Mouse (Mus musculus): ENCODE data around the gene Hnrnph3. TPM values are rescaled to one million over a fixed set of nuclear protein-coding genes. Genes with fewer than 3 reads are reported as not detected.

Hnrnph3 gene
- polyA plus RNA-seq, 1 experiment from 2014 or later = 38.8 TPM

DNA sequence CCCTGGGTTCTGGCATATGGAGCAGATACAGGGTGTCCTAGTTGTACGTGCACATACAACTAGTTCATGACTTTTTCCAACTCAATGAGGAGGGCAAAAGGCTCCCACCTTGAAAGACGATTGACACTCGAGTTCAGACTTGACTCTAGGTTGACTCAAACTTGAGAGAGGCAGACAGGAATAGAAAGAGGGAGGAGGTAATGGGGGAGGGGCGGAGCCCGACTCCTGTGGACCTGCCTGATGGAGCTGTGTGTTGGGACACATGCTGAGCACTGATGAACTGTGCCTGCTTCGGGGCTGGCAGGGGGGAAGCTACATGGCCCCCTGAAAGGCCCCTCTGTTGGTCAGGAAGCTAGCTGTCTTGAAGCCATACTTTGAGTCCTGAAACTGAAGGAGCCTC is 29.0 kb upstream of the Hnrnph3 start:
- H3K9ac ChIP-seq (replicated peaks; ENCODE audit: low read depth) = no peak overlapping the region
- no peak overlapping the region for H3K27ac ChIP-seq (ENCODE audit: low read length)
- WGBS = 53% methylated on average over 6 of the region's 6 CpGs
- H3K36me3 ChIP-seq (ENCODE audit: insufficient read depth, low read length) = no peaks in the 10 kb centered on the region
- no peak for DNase-seq (ENCODE audit: low spot score)
- no peaks in the 10 kb centered on the region for H3K9me3 ChIP-seq (ENCODE audit: low read length)
- no peaks in the 10 kb centered on the region for H3K4me1 ChIP-seq (ENCODE audit: insufficient read depth, low read depth, low read length)
- no peaks in the 10 kb centered on the region for H3K27me3 ChIP-seq (replicated peaks; ENCODE audit: insufficient read depth, low read length)
- no peak overlapping the region for H3K4me2 ChIP-seq (replicated peaks; ENCODE audit: low read depth, low read length)
- H3K4me3 ChIP-seq (ENCODE audit: low read depth, low read length) = no peak overlapping the region
- ATAC-seq = no peak
- TF ChIP-seq EP300 (IDR thresholded peaks at IDR 0.05) = no peak
- no peak for TF ChIP-seq CTCF (IDR thresholded peaks at IDR 0.05)

DNA sequence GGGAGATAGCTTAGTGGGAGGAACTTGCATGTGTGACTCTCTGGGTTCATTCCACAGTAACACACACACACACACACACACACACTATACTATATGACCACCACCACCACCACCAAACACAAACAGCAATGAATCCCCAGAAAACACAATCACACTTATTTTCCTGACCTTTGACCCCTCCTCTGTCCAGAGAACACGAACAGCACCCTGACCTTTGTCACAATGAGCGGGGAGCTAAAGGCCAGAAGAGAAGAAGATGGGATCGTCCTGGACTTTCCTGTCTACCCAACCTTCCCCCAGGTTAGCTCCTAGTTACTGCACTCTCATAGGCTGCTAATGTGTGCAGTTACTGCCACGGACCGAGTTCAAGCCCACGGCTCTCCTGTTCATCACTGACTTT is 28.0 kb upstream of the Hnrnph3 start:
- Histone ChIP-seq H3K4me3 (ENCODE audit: low read depth, low read length) (no peak overlapping the region), H3K4me1 (ENCODE audit: insufficient read depth, low read depth, low read length) (no peaks in the 10 kb centered on the region), H3K9me3 (ENCODE audit: low read length) (no peaks in the 10 kb centered on the region), H3K27ac (ENCODE audit: low read length) (no peak overlapping the region), H3K9ac (replicated peaks; ENCODE audit: low read depth) (no peak overlapping the region), H3K27me3 (replicated peaks; ENCODE audit: insufficient read depth, low read length) (no peaks in the 10 kb centered on the region), H3K36me3 (ENCODE audit: insufficient read depth, low read length) (no peaks in the 10 kb centered on the region), H3K4me2 (replicated peaks; ENCODE audit: low read depth, low read length) (no peak overlapping the region)
- ATAC-seq (no peak), DNase-seq (ENCODE audit: low spot score) (no peak)
- no peak for TF ChIP-seq CTCF (IDR thresholded peaks at IDR 0.05)
- no peak for TF ChIP-seq EP300 (IDR thresholded peaks at IDR 0.05)
- 83% methylated on average over 6 of the region's 6 CpGs for WGBS

DNA sequence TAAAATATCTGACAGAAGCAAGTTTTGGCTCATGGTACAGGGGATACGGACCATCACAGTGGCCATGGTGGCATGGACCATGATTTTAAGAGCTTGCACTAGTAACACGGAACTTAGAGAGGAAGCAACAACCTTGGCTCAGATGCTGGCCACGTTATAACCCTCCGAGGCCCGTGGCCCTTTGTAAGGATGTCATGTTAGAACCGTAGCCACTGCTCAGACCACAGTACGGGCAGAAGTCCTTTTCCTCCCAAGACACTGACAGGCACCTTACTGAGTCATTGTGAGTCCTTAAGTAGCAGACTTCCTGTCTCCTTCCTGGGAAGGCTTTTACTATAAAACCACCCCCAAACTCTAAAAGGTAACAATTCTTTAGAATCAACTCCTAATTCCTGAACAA is 27.2 kb upstream of the Hnrnph3 start:
- H3K27me3 ChIP-seq (replicated peaks; ENCODE audit: insufficient read depth, low read length) = no peaks in the 10 kb centered on the region
- H3K4me3 ChIP-seq (ENCODE audit: low read depth, low read length) = no peak overlapping the region
- DNase-seq (ENCODE audit: low spot score) = no peak
- TF ChIP-seq CTCF (IDR thresholded peaks at IDR 0.05) (no peak), EP300 (IDR thresholded peaks at IDR 0.05) (no peak)
- 66% methylated on average over 7 of the region's 7 CpGs for WGBS
- ATAC-seq = no peak
- no peak overlapping the region for H3K27ac ChIP-seq (ENCODE audit: low read length)
- no peaks in the 10 kb centered on the region for H3K4me1 ChIP-seq (ENCODE audit: insufficient read depth, low read depth, low read length)
- no peak overlapping the region for H3K4me2 ChIP-seq (replicated peaks; ENCODE audit: low read depth, low read length)
- no peaks in the 10 kb centered on the region for H3K36me3 ChIP-seq (ENCODE audit: insufficient read depth, low read length)
- no peaks in the 10 kb centered on the region for H3K9me3 ChIP-seq (ENCODE audit: low read length)
- no peak overlapping the region for H3K9ac ChIP-seq (replicated peaks; ENCODE audit: low read depth)

DNA sequence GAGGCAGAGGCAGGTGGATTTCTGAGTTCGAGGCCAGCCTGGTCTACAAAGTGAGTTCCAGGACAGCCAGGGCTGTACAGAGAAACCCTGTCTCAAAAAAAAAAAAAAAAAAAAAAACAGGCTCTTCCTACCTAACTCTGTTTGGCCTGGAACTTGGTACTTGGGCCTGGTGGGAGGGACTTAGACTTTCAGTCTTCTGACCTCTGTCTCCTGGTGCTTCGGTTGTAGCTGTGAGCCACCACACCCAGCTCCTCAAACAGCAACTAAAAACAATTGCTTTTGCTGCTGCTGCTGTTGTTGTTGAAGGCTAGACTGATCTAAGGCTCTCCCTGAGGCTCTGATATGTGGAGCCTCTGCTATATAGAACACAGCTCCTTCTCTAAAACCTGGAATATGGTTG is 25.1 kb upstream of the Hnrnph3 start:
- Histone ChIP-seq H3K27ac (ENCODE audit: low read length) (no peak overlapping the region), H3K9me3 (ENCODE audit: low read length) (no peaks in the 10 kb centered on the region), H3K4me1 (ENCODE audit: insufficient read depth, low read depth, low read length) (no peaks in the 10 kb centered on the region), H3K9ac (replicated peaks; ENCODE audit: low read depth) (no peak overlapping the region), H3K4me3 (ENCODE audit: low read depth, low read length) (no peak overlapping the region), H3K4me2 (replicated peaks; ENCODE audit: low read depth, low read length) (no peak overlapping the region), H3K36me3 (ENCODE audit: insufficient read depth, low read length) (no peaks in the 10 kb centered on the region), H3K27me3 (replicated peaks; ENCODE audit: insufficient read depth, low read length) (no peaks in the 10 kb centered on the region)
- WGBS = 65% methylated on average over 1 of the region's 2 CpGs
- TF ChIP-seq CTCF (IDR thresholded peaks at IDR 0.05) = no peak
- TF ChIP-seq EP300 (IDR thresholded peaks at IDR 0.05) = no peak
- no peak for ATAC-seq
- no peak for DNase-seq (ENCODE audit: low spot score)

DNA sequence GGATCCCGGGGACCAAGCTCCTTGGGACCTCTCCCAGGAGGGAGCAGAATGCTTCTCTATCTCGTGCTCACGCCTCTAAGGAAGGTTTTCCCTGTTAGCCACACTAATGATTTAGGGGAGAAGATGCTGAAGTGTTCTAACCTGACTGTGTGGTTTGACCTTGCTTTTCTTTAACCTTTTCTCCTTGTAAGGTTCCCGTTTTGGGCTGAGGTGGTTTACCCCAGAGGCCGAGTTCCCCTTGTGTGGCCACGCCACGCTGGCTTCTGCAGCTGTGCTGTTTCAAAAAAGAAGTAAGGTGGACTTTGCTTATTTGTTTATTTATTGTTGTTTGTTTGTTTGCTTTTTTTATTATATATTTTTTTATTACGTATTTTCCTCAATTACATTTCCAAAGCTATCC is 23.7 kb upstream of the Hnrnph3 start:
- 86% methylated on average over 8 of the region's 8 CpGs for WGBS
- H3K9ac ChIP-seq (replicated peaks; ENCODE audit: low read depth) = no peak overlapping the region
- H3K9me3 ChIP-seq (ENCODE audit: low read length) = no peaks in the 10 kb centered on the region
- H3K4me2 ChIP-seq (replicated peaks; ENCODE audit: low read depth, low read length) = no peak overlapping the region
- no peaks in the 10 kb centered on the region for H3K27me3 ChIP-seq (replicated peaks; ENCODE audit: insufficient read depth, low read length)
- no peaks in the 10 kb centered on the region for H3K4me1 ChIP-seq (ENCODE audit: insufficient read depth, low read depth, low read length)
- TF ChIP-seq EP300 (IDR thresholded peaks at IDR 0.05) (no peak), CTCF (IDR thresholded peaks at IDR 0.05) (no peak)
- H3K27ac ChIP-seq (ENCODE audit: low read length) = no peak overlapping the region
- ATAC-seq = no peak
- H3K36me3 ChIP-seq (ENCODE audit: insufficient read depth, low read length) = no peaks in the 10 kb centered on the region
- no peak for DNase-seq (ENCODE audit: low spot score)
- no peak overlapping the region for H3K4me3 ChIP-seq (ENCODE audit: low read depth, low read length)

DNA sequence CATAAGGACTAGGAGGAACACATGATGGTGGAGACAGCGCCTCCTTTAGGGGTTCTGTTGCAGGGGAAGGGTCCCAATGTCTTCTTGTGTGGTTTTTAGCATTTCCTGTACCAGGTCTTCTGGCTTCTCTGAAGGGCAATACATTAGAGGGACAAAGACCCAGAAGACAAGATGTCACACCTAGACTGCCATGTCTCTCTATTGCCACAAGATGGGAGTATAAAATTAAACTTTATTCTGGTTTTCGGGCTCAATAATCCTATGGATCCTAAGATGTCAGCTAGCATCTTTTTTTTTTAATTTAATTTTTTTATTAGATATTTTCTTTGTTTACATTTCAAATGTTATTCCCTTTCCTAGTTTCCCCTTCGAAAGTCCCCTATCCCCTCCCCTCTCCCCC is 19.1 kb upstream of the Hnrnph3 start:
- Histone ChIP-seq H3K4me1 (ENCODE audit: insufficient read depth, low read depth, low read length) (no peaks in the 10 kb centered on the region), H3K27ac (ENCODE audit: low read length) (no peak overlapping the region), H3K9me3 (ENCODE audit: low read length) (no peaks in the 10 kb centered on the region), H3K27me3 (replicated peaks; ENCODE audit: insufficient read depth, low read length) (no peaks in the 10 kb centered on the region), H3K4me3 (ENCODE audit: low read depth, low read length) (no peak overlapping the region), H3K4me2 (replicated peaks; ENCODE audit: low read depth, low read length) (no peak overlapping the region), H3K36me3 (ENCODE audit: insufficient read depth, low read length) (no peaks in the 10 kb centered on the region), H3K9ac (replicated peaks; ENCODE audit: low read depth) (no peak overlapping the region)
- ATAC-seq (no peak), DNase-seq (ENCODE audit: low spot score) (no peak)
- WGBS = 50% methylated on average over 3 of the region's 3 CpGs
- TF ChIP-seq CTCF (IDR thresholded peaks at IDR 0.05) (peak; percentile 41), EP300 (IDR thresholded peaks at IDR 0.05) (no peak)

Data from lung, postnatal 0 days (tissue).